Mouse (Mus musculus): ENCODE measurements around the gene Mybpc2.

Gene Mybpc2

GRCm38 (mm10) chr7:44546274-44546673, 21.8 kb upstream of the Mybpc2 start:
- in situ Hi-C loops (cut with MboI, MseI) = no loop called here

- in situ Hi-C loops (cut with MboI, MseI) = no loop called here
Observed at GRCm38 (mm10) chr7:44543071-44543470, 18.6 kb upstream of the Mybpc2 start.

GRCm38 (mm10) chr7:44542555-44542954, 18.1 kb upstream of the Mybpc2 start:
- in situ Hi-C loops (cut with MboI, MseI) = no loop called here

- in situ Hi-C loops (cut with MboI, MseI) = no loop called here
Observed at GRCm38 (mm10) chr7:44538756-44539624, 14.5 kb upstream of the Mybpc2 start.

GRCm38 (mm10) chr7:44537496-44537895, 13.0 kb upstream of the Mybpc2 start:
- in situ Hi-C loops (cut with MboI, MseI) = no loop called here

GRCm38 (mm10) chr7:44537009-44537408, 12.6 kb upstream of the Mybpc2 start:
- in situ Hi-C loops (cut with MboI, MseI) = no loop called here

- in situ Hi-C loops (cut with MboI, MseI) = no loop called here
Observed at GRCm38 (mm10) chr7:44536590-44536968, 12.1 kb upstream of the Mybpc2 start.

- in situ Hi-C loops (cut with MboI, MseI) = no loop called here
Observed at GRCm38 (mm10) chr7:44535657-44536589, 11.5 kb upstream of the Mybpc2 start.

GRCm38 (mm10) chr7:44534656-44535441, 10.4 kb upstream of the Mybpc2 start:
- in situ Hi-C loops (cut with MboI, MseI) = no loop called here

- in situ Hi-C loops (cut with MboI, MseI) = no loop called here
Observed at GRCm38 (mm10) chr7:44534242-44534641, 9.8 kb upstream of the Mybpc2 start.

- in situ Hi-C loops (cut with MboI, MseI) = no loop called here
Observed at GRCm38 (mm10) chr7:44533746-44534045, 9.2 kb upstream of the Mybpc2 start.

- in situ Hi-C loops (cut with MboI, MseI) = no loop called here
Observed at GRCm38 (mm10) chr7:44532918-44533745, 8.7 kb upstream of the Mybpc2 start.

GRCm38 (mm10) chr7:44531946-44532732, 7.7 kb upstream of the Mybpc2 start, which contains the start of gene Spib:
Spib (minus strand) TSS chr7:44532071.
- in situ Hi-C loops (cut with MboI, MseI) = no loop called here

GRCm38 (mm10) chr7:44531207-44531606, 6.8 kb upstream of the Mybpc2 start:
- in situ Hi-C loops (cut with MboI, MseI) = no loop called here

- in situ Hi-C loops (cut with MboI, MseI) = no loop called here
Observed at GRCm38 (mm10) chr7:44530507-44530906, 6.1 kb upstream of the Mybpc2 start.

- in situ Hi-C loops (cut with MboI, MseI) = no loop called here
Observed at GRCm38 (mm10) chr7:44529518-44529917, 5.1 kb upstream of the Mybpc2 start.

- in situ Hi-C loops (cut with MboI, MseI) = no loop called here
Observed at GRCm38 (mm10) chr7:44527483-44528398, 3.3 kb upstream of the Mybpc2 start.

GRCm38 (mm10) chr7:44526414-44527154, 2.1 kb upstream of the Mybpc2 start:
- in situ Hi-C loops (cut with MboI, MseI) = no loop called here
